Mouse (Mus musculus) midbrain, embryonic 12.5 days (tissue): ENCODE data around the gene Usp32. TPM values are rescaled to one million over a fixed set of nuclear protein-coding genes. Genes with fewer than 3 reads are reported as not detected.

Experiments used
- ATAC-seq: fragments of 200-750 bp; cut with Nextera tagmentation; 2 replicates; pipeline ENCODE4 v1.8.0; 2017; ENCODE audit warnings: low read depth, moderate TSS enrichment, moderate library complexity; ENCODE audit not compliant: low FRiP score
- H3K27ac ChIP-seq: fragments of 300-500 bp; sonication (generic); replicated peaks from 2 replicates; pipeline ENCODE4 v1.5.1; 2016; ENCODE audit warnings: mild to moderate bottlenecking
- H3K27me3 ChIP-seq: fragments of 300-500 bp; sonication (generic); 2 replicates; pipeline ENCODE4 v1.6.1; 2016; ENCODE audit warnings: mild to moderate bottlenecking
- H3K36me3 ChIP-seq: fragments of 300-500 bp; sonication (generic); 2 replicates; pipeline ENCODE4 v1.6.1; 2016
- H3K4me1 ChIP-seq: fragments of 300-500 bp; sonication (generic); 2 replicates; pipeline ENCODE4 v1.6.1; 2016
- H3K4me2 ChIP-seq: fragments of 300-500 bp; sonication (generic); replicated peaks from 2 replicates; pipeline ENCODE4 v1.6.1; 2016; ENCODE audit warnings: mild to moderate bottlenecking, moderate library complexity
- H3K4me3 ChIP-seq: fragments of 300-500 bp; sonication (generic); 2 replicates; pipeline ENCODE4 v1.5.1; 2016; ENCODE audit warnings: mild to moderate bottlenecking
- H3K9ac ChIP-seq: fragments of 300-500 bp; sonication (generic); replicated peaks from 2 replicates; pipeline ENCODE4 v1.6.1; 2016; ENCODE audit warnings: mild to moderate bottlenecking, moderate library complexity
- H3K9me3 ChIP-seq: fragments of 300-500 bp; sonication (generic); 2 replicates; pipeline ENCODE4 v1.6.1; 2016; ENCODE audit warnings: mild to moderate bottlenecking
- WGBS: fragments of 180-500 bp; shearing (Covaris S2); methylation state at CpG from one replicate; pipeline ENCODE4 v1.1.7; 2016; 5-methylcytosine and 5-hydroxymethylcytosine counted together
- polyA plus RNA-seq: library from polyadenylated mRNA; unstranded; fragments of >200 nt; fragmentation: Nextera tagmentation; extraction: Ambion mirVana; gene quantifications from 2 replicates; pipeline ENCODE4 v1.2.1, GENCODE M21; 2016

Gene Usp32
- polyA plus RNA-seq, 1 experiment from 2014 or later: 9.6 TPM

GRCm38 (mm10) chr11:85116084-85116844 is 23.7 kb downstream of the Usp32 start:
- 91% methylated on average over 3 of the region's 3 CpGs for whole genome bisulfite sequencing
- no peak overlapping the region for H3K4me3 ChIP-seq
- ATAC-seq: no peak

GRCm38 (mm10) chr11:85109957-85110356 is 30.0 kb downstream of the Usp32 start:
- H3K9me3 ChIP-seq: no peaks in the 10 kb centered on the region
- H3K36me3 ChIP-seq: peaks cover 6% of the 10 kb centered on the region; the same call in 1 of the 2 replicates
- ATAC-seq: no peak
- no peaks in the 10 kb centered on the region for H3K27me3 ChIP-seq
- no peak overlapping the region for H3K4me3 ChIP-seq
- H3K9ac ChIP-seq: no peak overlapping the region
- no peak overlapping the region for H3K27ac ChIP-seq
- no peak overlapping the region for H3K4me2 ChIP-seq
- no peaks in the 10 kb centered on the region for H3K4me1 ChIP-seq

More at GRCm38 (mm10) chr11:85116084-85116844, 23.7 kb downstream of the Usp32 start:
- H3K27me3 ChIP-seq: no peaks in the 10 kb centered on the region
- peaks cover 1% of the 10 kb centered on the region; the same call in 1 of the 2 replicates for H3K36me3 ChIP-seq
- no peak overlapping the region for H3K27ac ChIP-seq
- no peak overlapping the region for H3K4me2 ChIP-seq
- no peaks in the 10 kb centered on the region for H3K9me3 ChIP-seq
- H3K4me1 ChIP-seq: no peaks in the 10 kb centered on the region
- no peak overlapping the region for H3K9ac ChIP-seq

- H3K27ac ChIP-seq: no peak overlapping the region
- no peak for ATAC-seq
- 97% methylated on average over 3 of the region's 3 CpGs for WGBS
These were observed 32.7 kb downstream of the Usp32 start for GRCm38 (mm10) chr11:85107217-85107616.

GRCm38 (mm10) chr11:85105836-85106235 is 34.1 kb downstream of the Usp32 start:
- no peak for ATAC-seq
- 98% methylated on average over 2 of the region's 2 CpGs for WGBS
- no peak overlapping the region for H3K9ac ChIP-seq

More at GRCm38 (mm10) chr11:85107217-85107616, 32.7 kb downstream of the Usp32 start:
- Histone ChIP-seq H3K4me3 (no peak overlapping the region), H3K9me3 (no peaks in the 10 kb centered on the region), H3K4me1 (no peaks in the 10 kb centered on the region), H3K4me2 (no peak overlapping the region), H3K36me3 (peaks cover 9% of the 10 kb centered on the region; the same call in 1 of the 2 replicates), H3K9ac (no peak overlapping the region), H3K27me3 (no peaks in the 10 kb centered on the region)

GRCm38 (mm10) chr11:85103763-85104162 is 36.2 kb downstream of the Usp32 start:
- Histone ChIP-seq H3K27ac (no peak overlapping the region), H3K4me1 (no peaks in the 10 kb centered on the region), H3K4me3 (no peak overlapping the region), H3K9me3 (no peaks in the 10 kb centered on the region), H3K4me2 (no peak overlapping the region), H3K27me3 (no peaks in the 10 kb centered on the region), H3K9ac (no peak overlapping the region), H3K36me3 (peaks cover 3% of the 10 kb centered on the region; the same call in 1 of the 2 replicates)
- ATAC-seq: no peak
- 67% methylated on average over 2 of the region's 2 CpGs for WGBS

More at GRCm38 (mm10) chr11:85105836-85106235, 34.1 kb downstream of the Usp32 start:
- peaks cover 3% of the 10 kb centered on the region; the same call in 1 of the 2 replicates for H3K36me3 ChIP-seq
- no peaks in the 10 kb centered on the region for H3K4me1 ChIP-seq
- H3K27me3 ChIP-seq: no peaks in the 10 kb centered on the region
- H3K9me3 ChIP-seq: no peaks in the 10 kb centered on the region
- H3K4me2 ChIP-seq: no peak overlapping the region
- H3K4me3 ChIP-seq: no peak overlapping the region
- no peak overlapping the region for H3K27ac ChIP-seq

- Histone ChIP-seq H3K36me3 (0 out of 2 replicates have a peak, but pooled peaks cover 10% of the 10 kb centered on the region), H3K9ac (no peak overlapping the region), H3K4me1 (peaks cover 5% of the 10 kb centered on the region; the same call in 1 of the 2 replicates), H3K4me2 (no peak overlapping the region), H3K4me3 (no peak overlapping the region), H3K27me3 (no peaks in the 10 kb centered on the region), H3K27ac (no peak overlapping the region), H3K9me3 (0 out of 2 replicates have a peak, but pooled peaks cover 6% of the 10 kb centered on the region)
- 30% methylated on average over 5 of the region's 5 CpGs for WGBS
- no peak for ATAC-seq
These were observed 44.8 kb downstream of the Usp32 start for GRCm38 (mm10) chr11:85095116-85095515.

GRCm38 (mm10) chr11:85086253-85086652 is 53.7 kb downstream of the Usp32 start:
- no peak overlapping the region for H3K27ac ChIP-seq

GRCm38 (mm10) chr11:85067871-85068270 is 72.1 kb downstream of the Usp32 start:
- no peaks in the 10 kb centered on the region for H3K27me3 ChIP-seq

More at GRCm38 (mm10) chr11:85086253-85086652, 53.7 kb downstream of the Usp32 start:
- Histone ChIP-seq H3K9me3 (0 out of 2 replicates have a peak, but pooled peaks cover 6% of the 10 kb centered on the region), H3K27me3 (no peaks in the 10 kb centered on the region), H3K9ac (no peak overlapping the region), H3K4me2 (no peak overlapping the region), H3K36me3 (peaks cover 6% of the 10 kb centered on the region; the same call in 1 of the 2 replicates), H3K4me3 (no peak overlapping the region), H3K4me1 (no peaks in the 10 kb centered on the region)
- no peak for ATAC-seq

GRCm38 (mm10) chr11:85058562-85058961 is 81.4 kb downstream of the Usp32 start:
- Histone ChIP-seq H3K4me1 (no peaks in the 10 kb centered on the region), H3K36me3 (0 out of 2 replicates have a peak, but pooled peaks cover 3% of the 10 kb centered on the region), H3K4me3 (no peak overlapping the region), H3K27me3 (no peaks in the 10 kb centered on the region), H3K9ac (no peak overlapping the region), H3K9me3 (no peaks in the 10 kb centered on the region), H3K27ac (no peak overlapping the region), H3K4me2 (no peak overlapping the region)
- ATAC-seq: no peak
- 96% methylated on average over 4 of the region's 4 CpGs for WGBS

More at GRCm38 (mm10) chr11:85067871-85068270, 72.1 kb downstream of the Usp32 start:
- Histone ChIP-seq H3K4me1 (no peaks in the 10 kb centered on the region), H3K36me3 (peaks cover 12% of the 10 kb centered on the region; the same call in 1 of the 2 replicates), H3K4me3 (no peak overlapping the region), H3K9me3 (no peaks in the 10 kb centered on the region), H3K4me2 (no peak overlapping the region), H3K27ac (no peak overlapping the region), H3K9ac (no peak overlapping the region)
- WGBS: 93% methylated on average over 4 of the region's 4 CpGs
- no peak for ATAC-seq

GRCm38 (mm10) chr11:85057544-85057943 is 82.4 kb downstream of the Usp32 start:
- H3K4me1 ChIP-seq: no peaks in the 10 kb centered on the region
- no peak overlapping the region for H3K4me3 ChIP-seq
- no peak overlapping the region for H3K27ac ChIP-seq
- no peaks in the 10 kb centered on the region for H3K27me3 ChIP-seq
- 0 out of 2 replicates have a peak, but pooled peaks cover 3% of the 10 kb centered on the region for H3K36me3 ChIP-seq
- WGBS: 94% methylated on average over 1 of the region's 1 CpGs
- H3K9me3 ChIP-seq: no peaks in the 10 kb centered on the region
- no peak for ATAC-seq
- no peak overlapping the region for H3K9ac ChIP-seq
- H3K4me2 ChIP-seq: no peak overlapping the region

GRCm38 (mm10) chr11:85056901-85057300 is 83.1 kb downstream of the Usp32 start:
- H3K27me3 ChIP-seq: no peaks in the 10 kb centered on the region
- H3K9ac ChIP-seq: no peak overlapping the region
- H3K4me1 ChIP-seq: no peaks in the 10 kb centered on the region
- ATAC-seq: no peak
- 76% methylated on average over 5 of the region's 5 CpGs for WGBS
- H3K27ac ChIP-seq: no peak overlapping the region
- H3K4me2 ChIP-seq: no peak overlapping the region
- H3K9me3 ChIP-seq: no peaks in the 10 kb centered on the region
- no peak overlapping the region for H3K4me3 ChIP-seq
- H3K36me3 ChIP-seq: 0 out of 2 replicates have a peak, but pooled peaks cover 3% of the 10 kb centered on the region

- H3K27ac ChIP-seq: no peak overlapping the region
- no peak overlapping the region for H3K4me3 ChIP-seq
- no peaks in the 10 kb centered on the region for H3K9me3 ChIP-seq
- no peak for ATAC-seq
- H3K36me3 ChIP-seq: 0 out of 2 replicates have a peak, but pooled peaks cover 3% of the 10 kb centered on the region
- 94% methylated on average over 2 of the region's 2 CpGs for WGBS
- no peaks in the 10 kb centered on the region for H3K4me1 ChIP-seq
- no peak overlapping the region for H3K9ac ChIP-seq
- H3K4me2 ChIP-seq: no peak overlapping the region
- no peaks in the 10 kb centered on the region for H3K27me3 ChIP-seq
These were observed 84.4 kb downstream of the Usp32 start for GRCm38 (mm10) chr11:85055561-85055960.
